Mouse (Mus musculus): ENCODE data around the gene Spsb1. TPM values are rescaled to one million over a fixed set of nuclear protein-coding genes. Genes with fewer than 3 reads are reported as not detected.
A peak's percentile ranks its signal among the peaks of the same experiment; 100 is the strongest.

Spsb1 gene
- polyA plus RNA-seq, 1 experiment: 18.3 TPM

DNA sequence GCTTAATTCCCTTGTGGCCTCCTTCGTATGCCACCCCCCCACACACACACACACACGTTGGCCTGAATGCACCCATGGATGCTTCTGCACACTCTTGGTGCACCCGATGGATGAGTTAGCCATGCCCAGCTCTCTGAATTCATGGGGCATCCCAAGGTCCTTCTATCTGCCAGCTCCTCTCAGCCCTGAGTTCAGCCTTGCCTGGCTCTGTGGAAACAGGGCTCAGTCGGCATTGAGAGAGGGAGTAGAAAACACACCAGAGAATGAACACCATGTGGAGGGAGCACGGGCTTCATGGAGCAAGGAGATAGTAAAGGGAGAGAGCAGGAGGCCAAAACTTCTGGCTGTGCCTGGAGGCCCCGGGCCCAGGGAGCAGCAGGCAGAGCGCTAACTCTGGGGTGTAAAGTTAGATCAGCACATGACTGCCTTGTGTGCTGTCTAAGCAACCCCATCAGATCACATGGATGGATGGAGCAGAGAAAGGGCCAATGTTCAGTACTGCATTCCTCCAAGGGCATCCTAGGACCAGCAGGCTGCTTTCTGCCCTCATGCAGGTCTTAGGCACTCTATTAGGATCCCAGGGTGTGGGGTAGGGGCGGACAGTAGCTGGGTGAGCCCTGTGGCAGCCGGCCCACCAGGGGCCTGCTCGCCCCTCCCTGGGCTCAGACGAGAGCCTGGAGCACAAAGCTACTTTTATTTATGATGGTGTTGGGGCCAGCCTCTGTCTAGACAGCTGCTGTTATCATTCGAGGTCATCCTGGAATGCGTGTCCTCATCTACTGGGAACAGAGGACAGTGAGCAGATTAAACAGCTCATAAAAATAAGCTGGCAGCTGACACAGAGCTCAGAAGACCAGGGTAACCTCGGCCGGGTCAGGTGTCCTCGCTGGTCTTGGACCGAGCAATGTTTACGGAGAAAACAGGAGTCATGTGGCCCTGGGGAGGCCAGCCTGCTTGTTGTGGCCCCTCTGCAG is 68.3 kb downstream of the Spsb1 start:
- H3K27ac ChIP-seq (ENCODE audit: insufficient read depth, low read length): peak overlapping the region; percentile 30; the same call in 1 of the 2 replicates
- TF ChIP-seq CTCF (IDR thresholded peaks at IDR 0.05; ENCODE audit: extremely low read depth, insufficient read depth, low read length) (no peak), POLR2A (IDR thresholded peaks at IDR 0.05; ENCODE audit: extremely low read depth, insufficient read depth, low read length) (no peak)
- H3K4me1 ChIP-seq (ENCODE audit: control insufficient read depth, insufficient read depth, low read length): peaks cover 2% of the 10 kb centered on the region; the same call in 1 of the 2 replicates
- no peak overlapping the region for H3K4me3 ChIP-seq (ENCODE audit: insufficient read depth, low read length)

- Histone ChIP-seq H3K4me3 (ENCODE audit: insufficient read depth, low read length) (no peak overlapping the region), H3K27ac (ENCODE audit: insufficient read depth, low read length) (peak overlapping the region; percentile 89), H3K4me1 (ENCODE audit: control insufficient read depth, insufficient read depth, low read length) (no peaks in the 10 kb centered on the region)
- TF ChIP-seq CTCF (IDR thresholded peaks at IDR 0.05; ENCODE audit: extremely low read depth, insufficient read depth, low read length): no peak
- TF ChIP-seq POLR2A (IDR thresholded peaks at IDR 0.05; ENCODE audit: extremely low read depth, insufficient read depth, low read length): 0 out of 2 replicates have a peak, but pooled peaks have one; percentile 34
Observed at GRCm38 (mm10) chr4:149883990-149884389, 70.9 kb downstream of the Spsb1 start.

GRCm38 (mm10) chr4:149882139-149882916 is 72.5 kb downstream of the Spsb1 start:
- no peaks in the 10 kb centered on the region for H3K4me1 ChIP-seq (ENCODE audit: control insufficient read depth, insufficient read depth, low read length)
- no peak overlapping the region for H3K4me3 ChIP-seq (ENCODE audit: insufficient read depth, low read length)
- H3K27ac ChIP-seq (ENCODE audit: insufficient read depth, low read length): peak overlapping the region; percentile 12
- TF ChIP-seq CTCF (IDR thresholded peaks at IDR 0.05; ENCODE audit: extremely low read depth, insufficient read depth, low read length) (no peak), POLR2A (IDR thresholded peaks at IDR 0.05; ENCODE audit: extremely low read depth, insufficient read depth, low read length) (no peak)

DNA sequence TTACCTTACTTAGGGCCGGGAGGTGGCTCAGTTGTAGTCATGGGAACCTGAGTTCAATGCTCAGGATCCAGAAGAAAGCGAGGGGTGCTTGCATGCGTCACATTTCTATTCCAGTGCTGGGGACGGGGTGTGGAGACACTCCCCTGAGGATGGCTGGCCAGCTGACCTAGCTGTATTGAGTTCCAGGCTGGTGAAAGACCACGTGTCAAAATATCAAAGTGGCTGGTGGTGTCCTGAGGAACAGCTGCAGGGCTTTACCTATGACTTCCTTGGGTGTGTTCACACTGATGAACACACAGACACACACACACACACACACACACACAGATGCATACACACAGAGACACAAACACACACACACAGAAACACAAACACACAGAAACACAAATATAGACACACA is 73.9 kb downstream of the Spsb1 start:
- TF ChIP-seq CTCF (IDR thresholded peaks at IDR 0.05; ENCODE audit: extremely low read depth, insufficient read depth, low read length) (no peak), POLR2A (IDR thresholded peaks at IDR 0.05; ENCODE audit: extremely low read depth, insufficient read depth, low read length) (no peak)
- no peak overlapping the region for H3K27ac ChIP-seq (ENCODE audit: insufficient read depth, low read length)
- H3K4me3 ChIP-seq (ENCODE audit: insufficient read depth, low read length): no peak overlapping the region
- H3K4me1 ChIP-seq (ENCODE audit: control insufficient read depth, insufficient read depth, low read length): peaks cover 2% of the 10 kb centered on the region; the same call in 1 of the 2 replicates

- Histone ChIP-seq H3K4me3 (ENCODE audit: insufficient read depth, low read length) (no peak overlapping the region), H3K27ac (ENCODE audit: insufficient read depth, low read length) (no peak overlapping the region), H3K4me1 (ENCODE audit: control insufficient read depth, insufficient read depth, low read length) (peaks cover 2% of the 10 kb centered on the region; the same call in 1 of the 2 replicates)
- TF ChIP-seq CTCF (IDR thresholded peaks at IDR 0.05; ENCODE audit: extremely low read depth, insufficient read depth, low read length) (no peak), POLR2A (IDR thresholded peaks at IDR 0.05; ENCODE audit: extremely low read depth, insufficient read depth, low read length) (no peak)
Observed at GRCm38 (mm10) chr4:149879980-149880379, 74.9 kb downstream of the Spsb1 start.

DNA sequence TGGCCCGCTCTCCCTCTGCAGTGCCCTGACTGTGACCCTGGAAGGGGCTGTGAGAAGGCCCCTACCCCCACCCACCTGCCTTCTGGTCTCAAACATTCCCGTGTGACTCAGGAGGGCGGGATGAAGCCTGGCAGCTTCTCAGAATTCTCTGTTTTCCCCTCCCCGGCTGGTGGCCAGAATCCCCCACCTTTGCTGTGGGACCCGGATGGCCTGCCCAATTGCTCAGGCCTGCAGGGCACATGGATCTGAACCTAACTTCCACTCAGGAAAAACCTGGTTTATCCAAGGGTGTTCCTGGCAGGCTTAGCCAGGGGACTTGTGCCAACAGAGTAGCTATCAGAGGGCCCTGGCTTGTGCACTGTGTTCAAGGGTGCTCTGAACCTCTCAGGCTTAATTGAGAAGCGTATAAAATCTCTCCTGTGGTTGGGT is 76.8 kb downstream of the Spsb1 start:
- Histone ChIP-seq H3K4me1 (ENCODE audit: control insufficient read depth, insufficient read depth, low read length) (peaks cover 3% of the 10 kb centered on the region; the same call in 1 of the 2 replicates), H3K4me3 (ENCODE audit: insufficient read depth, low read length) (no peak overlapping the region), H3K27ac (ENCODE audit: insufficient read depth, low read length) (no peak overlapping the region)
- no peak for TF ChIP-seq POLR2A (IDR thresholded peaks at IDR 0.05; ENCODE audit: extremely low read depth, insufficient read depth, low read length)
- TF ChIP-seq CTCF (IDR thresholded peaks at IDR 0.05; ENCODE audit: extremely low read depth, insufficient read depth, low read length): no peak

GRCm38 (mm10) chr4:149877202-149877601 is 77.6 kb downstream of the Spsb1 start:
- Histone ChIP-seq H3K4me3 (ENCODE audit: insufficient read depth, low read length) (no peak overlapping the region), H3K27ac (ENCODE audit: insufficient read depth, low read length) (peak overlapping the region; percentile 63; the same call in 1 of the 2 replicates), H3K4me1 (ENCODE audit: control insufficient read depth, insufficient read depth, low read length) (peaks cover 3% of the 10 kb centered on the region; the same call in 1 of the 2 replicates)
- TF ChIP-seq CTCF (IDR thresholded peaks at IDR 0.05; ENCODE audit: extremely low read depth, insufficient read depth, low read length): no peak
- TF ChIP-seq POLR2A (IDR thresholded peaks at IDR 0.05; ENCODE audit: extremely low read depth, insufficient read depth, low read length): no peak

DNA sequence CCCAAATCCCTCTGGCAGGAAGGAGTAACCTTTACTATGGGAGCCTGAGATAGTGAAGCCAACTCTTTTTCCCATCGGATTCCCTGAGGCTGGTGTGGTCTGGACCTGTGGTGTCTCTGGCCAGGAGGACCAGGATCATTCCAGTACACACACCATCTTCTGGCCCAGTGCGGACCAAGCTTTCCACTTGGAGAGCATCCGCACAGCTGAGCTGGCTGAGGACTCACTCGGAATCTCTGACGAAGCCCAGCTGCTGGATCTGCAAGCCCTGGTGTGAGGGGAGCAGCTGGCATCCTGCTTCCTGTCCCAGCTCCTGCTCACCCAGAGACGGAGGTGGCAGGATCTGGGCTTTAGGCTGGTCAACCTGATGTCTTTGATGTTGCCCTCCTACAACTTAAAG is 78.1 kb downstream of the Spsb1 start:
- peak overlapping the region; percentile 63; the same call in 1 of the 2 replicates for H3K27ac ChIP-seq (ENCODE audit: insufficient read depth, low read length)
- TF ChIP-seq CTCF (IDR thresholded peaks at IDR 0.05; ENCODE audit: extremely low read depth, insufficient read depth, low read length) (no peak), POLR2A (IDR thresholded peaks at IDR 0.05; ENCODE audit: extremely low read depth, insufficient read depth, low read length) (no peak)
- no peak overlapping the region for H3K4me3 ChIP-seq (ENCODE audit: insufficient read depth, low read length)
- peaks cover 3% of the 10 kb centered on the region; the same call in 1 of the 2 replicates for H3K4me1 ChIP-seq (ENCODE audit: control insufficient read depth, insufficient read depth, low read length)

DNA sequence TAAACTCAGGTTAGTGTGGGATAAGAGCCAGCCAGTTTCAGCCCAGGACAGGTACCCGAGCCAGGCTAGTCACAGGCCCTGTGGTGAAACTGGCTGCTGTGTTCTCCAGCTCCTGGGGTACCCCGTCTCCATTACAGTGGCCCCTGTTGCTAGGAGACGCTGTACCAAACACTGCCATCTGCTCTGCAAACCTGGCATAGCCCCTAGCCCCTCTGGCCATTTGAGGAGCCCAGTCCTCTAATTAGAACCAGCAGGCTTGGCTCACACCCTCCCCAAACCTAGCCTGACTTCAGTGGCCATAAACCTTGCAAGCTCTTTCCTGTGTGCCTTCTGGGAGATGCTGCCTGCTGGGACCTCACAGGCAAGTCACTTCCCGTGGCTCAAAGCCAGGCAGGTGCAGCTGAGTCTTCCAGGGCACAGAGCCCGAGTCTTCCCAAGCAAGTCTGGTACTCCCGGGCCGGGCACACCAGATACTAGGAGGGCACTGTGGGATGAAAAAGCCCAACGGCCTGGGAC is 78.8 kb downstream of the Spsb1 start:
- TF ChIP-seq CTCF (IDR thresholded peaks at IDR 0.05; ENCODE audit: extremely low read depth, insufficient read depth, low read length) (no peak), POLR2A (IDR thresholded peaks at IDR 0.05; ENCODE audit: extremely low read depth, insufficient read depth, low read length) (no peak)
- Histone ChIP-seq H3K4me1 (ENCODE audit: control insufficient read depth, insufficient read depth, low read length) (peaks cover 3% of the 10 kb centered on the region; the same call in 1 of the 2 replicates), H3K27ac (ENCODE audit: insufficient read depth, low read length) (no peak overlapping the region)

More for the DNA sequence above, 78.8 kb downstream of the Spsb1 start:
- no peak overlapping the region for H3K4me3 ChIP-seq (ENCODE audit: insufficient read depth, low read length)

Data from cortical plate, adult 2 months (tissue).